Mouse (Mus musculus) CH12F3 (cell line): ENCODE data around the gene Mipol1.

Experiments
- in situ Hi-C: fragments of 300-500 bp; cut with MboI; formaldehyde crosslinking; loops from 2 replicates; pipeline ENCODE4 v1.14.3; 2020; ENCODE audit warnings: low sequenced_read_pairs

Mipol1 gene

DNA sequence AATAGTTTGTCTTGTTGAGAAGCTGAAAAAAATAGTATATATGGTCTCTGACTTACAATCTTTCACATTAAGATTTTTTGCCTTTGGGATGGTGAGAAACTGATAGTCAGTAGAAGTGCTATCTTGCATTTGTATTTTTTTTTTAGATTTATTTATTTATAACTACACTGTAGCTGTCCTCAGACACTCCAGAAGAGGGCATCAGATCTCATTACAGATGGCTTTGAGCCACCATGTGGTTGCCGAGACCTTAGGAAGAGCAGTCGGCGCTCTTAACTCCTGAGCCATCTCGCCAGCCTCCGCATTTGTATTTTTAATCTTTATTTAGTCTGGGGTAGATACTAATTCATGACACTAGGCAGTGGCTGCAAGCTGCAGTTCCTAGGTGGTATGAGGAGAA lies 3.2 kb downstream of the Mipol1 start:
- in situ Hi-C loops: no loop called here

DNA sequence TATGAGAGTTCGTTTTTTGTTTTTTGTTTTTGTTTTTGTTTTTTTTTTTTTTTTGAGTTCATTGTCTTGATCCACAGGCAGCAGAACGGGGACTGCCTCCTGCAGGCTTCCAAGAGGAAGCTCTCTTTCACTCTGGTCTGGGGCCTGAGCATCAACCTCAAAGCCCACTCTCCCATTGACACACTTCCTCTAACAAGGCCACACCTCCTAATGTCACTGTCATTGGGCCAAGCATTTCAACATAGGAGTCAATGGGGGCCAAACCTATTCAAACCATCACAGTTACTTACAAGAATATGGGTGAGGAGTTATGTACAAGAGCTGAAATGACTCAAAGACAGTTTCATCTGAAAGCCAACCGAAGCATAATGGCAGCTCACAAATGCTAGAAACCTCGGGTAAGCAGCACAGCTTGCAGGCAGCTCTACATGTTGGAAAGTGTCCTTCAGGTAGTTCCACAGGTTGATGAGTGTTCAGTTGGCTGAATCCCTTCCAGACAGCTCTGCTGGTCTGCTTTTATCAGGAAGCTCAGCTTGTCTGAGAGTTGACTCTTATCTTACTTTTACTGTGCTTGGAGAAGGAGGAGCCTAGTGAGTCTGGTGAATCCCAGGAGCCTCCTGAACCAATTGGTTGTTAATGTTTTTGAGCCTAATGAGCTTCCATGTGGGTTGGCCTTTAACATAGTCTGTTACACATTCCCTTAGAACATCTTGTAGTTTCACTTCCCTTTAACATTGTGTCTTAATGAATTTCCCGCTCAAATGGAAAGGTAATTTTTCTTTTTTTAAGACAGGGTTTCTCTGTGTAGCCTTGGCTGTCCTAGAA lies 13.7 kb downstream of the Mipol1 start:
- in situ Hi-C loops: no loop called here

DNA sequence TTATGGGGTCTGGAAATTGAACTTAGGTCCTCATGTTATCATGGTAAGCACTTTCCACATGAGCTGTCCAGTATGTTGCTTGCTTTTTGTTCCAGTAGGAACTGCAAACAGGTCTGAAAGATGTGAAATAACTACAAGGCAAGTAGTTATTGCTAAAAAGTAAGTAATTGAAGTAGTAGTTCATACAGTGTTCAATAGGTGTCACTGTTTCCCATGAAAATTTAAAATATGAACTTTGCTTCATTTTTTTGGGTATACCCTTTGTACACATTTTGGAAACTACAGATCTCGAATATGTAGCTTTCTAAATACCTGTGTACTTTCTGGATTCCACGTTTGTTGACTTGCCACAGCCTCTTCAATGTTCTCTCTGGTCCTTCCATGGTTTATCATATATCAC lies 28.3 kb downstream of the Mipol1 start:
- in situ Hi-C loops: no loop called here

DNA sequence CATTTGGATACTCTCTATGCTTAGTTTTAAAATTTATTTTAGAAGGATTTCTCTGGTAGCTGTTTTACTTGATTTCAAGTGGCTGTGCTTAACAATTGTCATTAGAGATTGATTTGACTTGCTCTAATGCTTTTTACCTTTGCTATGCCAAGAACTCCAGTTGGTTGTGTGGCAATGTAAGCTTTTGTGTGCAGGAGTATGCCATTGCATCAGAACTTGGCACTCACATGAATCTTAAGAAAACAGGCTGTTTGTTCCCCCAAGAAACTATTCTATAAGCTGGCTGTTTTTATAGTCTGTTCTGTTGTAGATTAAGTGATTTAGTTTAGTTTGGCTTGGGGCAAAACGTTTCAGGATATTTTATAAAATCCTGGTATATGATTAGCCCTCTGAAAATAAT lies 45.2 kb downstream of the Mipol1 start:
- in situ Hi-C loops: no loop called here

DNA sequence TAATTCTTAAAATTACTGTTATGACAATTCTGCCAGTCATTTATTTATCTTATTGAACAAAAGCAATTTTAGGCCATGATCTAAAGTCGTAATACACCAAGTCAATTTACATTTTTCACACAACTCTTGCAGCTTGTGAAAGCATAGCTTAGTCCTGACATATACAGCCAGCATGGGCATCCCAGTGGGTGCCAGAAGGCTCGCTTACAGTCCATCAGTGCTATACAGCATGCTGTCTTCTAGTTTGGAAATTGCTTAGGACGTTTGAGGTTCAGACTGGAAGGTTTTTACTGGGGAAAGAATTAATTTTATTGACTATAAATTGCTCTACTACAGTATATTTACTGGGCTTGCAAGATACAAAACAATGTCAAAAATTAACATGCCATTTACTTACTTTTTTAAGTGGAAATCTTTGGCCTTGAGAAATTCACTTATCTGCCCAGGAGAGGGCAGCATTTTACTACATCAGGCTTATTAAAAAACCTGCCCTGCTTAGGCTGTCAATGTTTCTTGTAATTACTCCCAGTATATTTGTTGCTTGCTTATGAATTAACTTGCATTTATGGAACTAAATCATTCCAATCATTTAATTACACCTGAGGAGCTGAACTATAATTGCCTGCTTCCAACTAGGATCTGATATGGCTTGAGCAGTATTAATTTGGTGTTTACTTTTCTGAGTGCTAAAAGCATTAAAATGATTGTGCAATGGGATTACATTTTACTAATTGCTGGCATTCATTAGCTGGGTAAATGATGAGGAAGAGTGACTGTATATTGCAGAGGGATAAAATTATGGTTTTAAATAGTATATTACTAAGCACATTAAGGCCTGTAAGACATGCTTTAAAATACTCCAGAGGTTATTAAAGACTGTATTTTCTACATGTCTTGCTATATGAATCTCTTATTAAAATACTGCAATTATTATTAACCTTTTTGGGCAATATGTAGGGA lies 51.2 kb downstream of the Mipol1 start:
- in situ Hi-C loops: loop anchor here (10.0 kb wide), 1 partner anchor 503 kb away; no protein-coding TSS in a partner anchor

DNA sequence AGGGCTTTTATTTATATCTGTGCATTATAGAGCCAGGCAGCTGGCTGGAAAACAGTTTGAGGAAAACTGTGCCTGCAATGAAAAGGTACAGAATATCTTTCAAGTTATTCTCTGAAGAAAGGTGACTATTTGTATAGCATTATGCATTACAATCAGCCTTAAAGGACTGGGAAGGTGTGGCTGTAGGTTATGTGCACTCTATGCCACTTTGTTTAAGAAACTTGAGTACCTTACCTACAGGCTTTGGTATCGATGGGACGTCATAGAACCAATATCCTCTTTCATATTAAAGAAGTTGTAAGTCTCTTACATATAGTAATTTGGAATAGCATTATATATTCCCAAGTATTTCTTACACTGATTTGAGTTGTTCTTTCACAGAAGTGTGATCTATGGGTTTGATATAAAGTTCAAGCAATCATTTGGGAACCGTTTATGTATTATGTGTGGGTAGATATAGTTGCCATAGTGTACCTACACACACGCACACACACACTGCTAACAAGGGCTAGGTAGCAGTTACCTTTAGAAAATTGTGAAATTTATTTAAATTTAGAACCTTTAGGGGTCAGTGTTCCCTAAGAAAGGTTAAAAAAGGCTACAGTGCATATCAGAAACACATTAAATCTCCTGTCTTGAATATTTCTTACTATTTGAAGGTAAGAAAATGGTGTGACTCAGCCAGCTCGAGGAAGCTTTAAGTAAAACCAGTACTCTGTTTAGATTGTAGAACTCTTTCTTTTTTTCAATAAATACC lies 55.3 kb downstream of the Mipol1 start:
- in situ Hi-C loops: loop anchor here (10.0 kb wide), 1 partner anchor 499 kb away; no protein-coding TSS in a partner anchor

DNA sequence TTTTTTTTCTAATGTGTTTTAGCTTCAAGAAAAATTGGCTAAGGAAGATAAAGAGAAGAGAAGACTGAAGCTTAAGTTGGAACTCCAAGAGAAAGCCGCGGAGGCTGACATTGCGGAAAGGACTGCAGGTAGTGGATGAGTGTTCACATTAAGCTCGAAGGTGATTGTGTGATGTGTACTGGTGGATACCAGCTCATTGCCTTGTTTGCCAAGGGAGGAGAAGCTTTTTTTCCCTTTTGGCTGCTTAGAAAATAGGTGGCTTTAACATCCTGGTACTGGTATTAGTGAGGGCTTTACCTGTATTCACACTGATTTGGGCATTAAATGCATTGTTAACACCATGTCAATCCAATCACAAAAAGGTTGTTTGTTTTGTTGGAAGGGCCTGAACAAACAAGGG lies 77.1 kb downstream of the Mipol1 start:
- in situ Hi-C loops: no loop called here

DNA sequence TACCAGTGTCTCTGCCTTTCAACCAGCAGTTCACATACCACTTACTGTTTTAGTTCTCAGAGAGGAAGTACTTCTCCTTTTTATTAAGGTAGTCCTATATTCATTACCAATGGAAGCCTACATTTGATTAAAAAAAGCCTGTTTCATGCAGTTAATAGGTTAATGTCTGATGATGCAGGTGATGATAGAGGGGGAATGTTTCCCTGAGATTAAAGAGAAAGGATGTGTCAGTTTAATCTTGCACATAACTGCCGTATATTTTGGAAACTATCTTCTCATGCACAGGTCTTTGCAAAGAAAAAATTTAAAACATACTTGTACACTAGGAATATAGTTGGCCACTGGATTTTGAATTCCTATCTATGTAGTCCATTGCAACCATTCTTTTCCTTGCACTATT lies 77.5 kb downstream of the Mipol1 start:
- in situ Hi-C loops: no loop called here

DNA sequence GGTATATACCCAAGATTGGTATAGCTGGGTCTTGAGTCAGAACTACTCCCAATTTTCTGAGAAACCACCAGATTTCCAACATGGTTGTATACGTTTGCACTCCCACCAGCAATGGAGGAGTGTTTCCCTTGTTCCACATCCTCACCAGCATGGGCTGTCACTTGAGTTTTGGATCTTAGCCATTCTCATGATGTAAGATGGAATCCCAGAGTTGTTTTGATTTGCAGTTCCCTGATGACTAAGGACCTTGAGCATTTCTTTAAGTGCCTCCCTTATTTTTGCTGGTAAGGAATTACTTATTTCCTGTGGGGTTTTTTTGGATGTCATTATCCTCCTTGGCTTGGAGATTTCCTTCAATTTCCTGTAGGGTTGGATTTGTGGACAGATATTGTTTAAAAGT lies 108.8 kb downstream of the Mipol1 start:
- in situ Hi-C loops: no loop called here

DNA sequence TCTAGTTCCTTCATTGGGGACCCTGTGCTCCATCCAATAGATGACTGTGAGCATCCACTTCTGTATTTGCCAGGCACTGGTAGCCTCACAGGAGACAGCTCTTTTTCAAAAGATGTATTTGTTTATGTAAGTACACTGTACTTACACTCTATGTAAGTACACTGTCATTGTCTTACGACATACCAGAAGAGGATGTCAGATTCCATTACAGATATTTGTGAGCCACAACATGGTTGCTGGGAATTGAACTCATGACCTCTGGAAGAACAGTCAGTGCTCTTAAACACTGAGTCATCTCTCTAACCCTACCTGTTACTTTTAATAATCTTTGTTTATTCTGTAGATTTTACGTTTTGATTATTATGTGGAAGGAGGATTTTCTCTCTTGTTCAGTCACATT lies 109.9 kb downstream of the Mipol1 start:
- in situ Hi-C loops: no loop called here

DNA sequence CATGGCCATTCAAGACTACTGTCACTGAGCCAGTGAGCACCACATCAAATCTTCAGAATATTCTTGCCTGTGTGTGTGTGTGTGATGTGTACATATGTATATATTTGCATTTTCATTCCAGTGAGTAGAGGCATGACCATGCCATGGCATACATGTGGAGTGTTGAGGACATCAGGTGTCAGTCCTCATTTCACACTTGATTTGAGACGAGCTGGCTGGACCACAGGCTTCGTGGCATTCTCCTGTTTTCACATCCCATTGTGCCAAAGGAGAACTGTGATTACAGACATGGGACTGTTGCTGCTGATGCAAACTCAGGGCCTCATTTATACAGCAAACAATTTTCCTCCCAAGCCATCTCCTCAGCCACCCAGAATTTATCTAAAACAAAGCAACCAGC lies 132.5 kb downstream of the Mipol1 start:
- in situ Hi-C loops: no loop called here

DNA sequence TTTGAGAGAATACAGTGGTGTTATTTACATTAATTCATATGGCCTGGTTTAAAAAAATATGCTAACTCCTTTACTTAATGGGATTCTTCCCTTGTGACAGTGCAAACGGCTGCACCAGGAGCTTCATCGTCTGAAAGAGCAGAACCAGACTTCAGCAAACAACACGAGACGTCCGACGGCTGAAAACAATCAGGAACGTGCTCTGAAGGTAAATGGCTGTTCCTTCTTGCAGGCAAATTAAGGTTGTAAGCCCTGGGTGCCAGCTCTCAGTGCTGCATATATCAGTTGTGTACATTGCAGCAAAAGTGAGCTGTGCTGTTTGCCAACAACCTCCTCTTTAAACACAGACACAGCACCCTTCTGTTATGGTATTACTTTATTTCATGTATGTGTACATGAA lies 133.8 kb downstream of the Mipol1 start:
- in situ Hi-C loops: no loop called here

DNA sequence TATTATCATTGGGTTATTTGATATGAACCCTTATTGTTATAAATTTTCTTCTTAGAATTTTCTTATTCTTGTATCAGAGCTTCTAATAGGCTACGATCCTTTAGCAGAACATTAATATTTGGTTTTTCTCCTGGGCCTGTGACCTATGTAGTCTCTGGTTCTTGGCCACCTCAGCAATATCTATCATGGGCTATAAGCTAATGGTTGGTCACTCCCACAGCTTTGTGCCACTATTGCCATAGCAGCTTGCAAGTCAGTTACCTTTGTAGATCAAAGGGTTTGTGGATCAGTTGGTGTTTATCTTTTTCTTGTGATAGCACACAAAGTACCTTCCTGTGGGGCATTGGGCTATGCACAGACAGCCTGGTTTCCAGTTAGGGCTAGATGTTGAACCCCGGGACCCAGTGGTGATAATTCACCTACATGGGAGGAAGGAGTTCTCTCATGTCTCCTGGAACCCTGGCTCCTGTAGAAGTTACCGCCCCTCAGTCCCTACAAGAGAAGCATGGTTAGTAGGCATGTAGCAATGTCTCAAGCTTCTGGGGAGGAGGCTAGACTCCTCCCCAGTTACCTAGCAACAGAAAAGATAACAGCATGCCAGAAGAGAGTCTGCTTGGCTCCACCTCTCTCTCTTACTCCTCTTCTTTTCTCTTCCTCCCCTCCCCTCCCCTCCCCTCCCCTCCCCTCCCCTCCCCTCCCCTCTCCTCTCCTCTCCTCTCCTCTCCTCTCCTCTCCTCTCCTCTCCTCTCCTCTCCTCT lies 141.7 kb downstream of the Mipol1 start:
- in situ Hi-C loops: no loop called here

DNA sequence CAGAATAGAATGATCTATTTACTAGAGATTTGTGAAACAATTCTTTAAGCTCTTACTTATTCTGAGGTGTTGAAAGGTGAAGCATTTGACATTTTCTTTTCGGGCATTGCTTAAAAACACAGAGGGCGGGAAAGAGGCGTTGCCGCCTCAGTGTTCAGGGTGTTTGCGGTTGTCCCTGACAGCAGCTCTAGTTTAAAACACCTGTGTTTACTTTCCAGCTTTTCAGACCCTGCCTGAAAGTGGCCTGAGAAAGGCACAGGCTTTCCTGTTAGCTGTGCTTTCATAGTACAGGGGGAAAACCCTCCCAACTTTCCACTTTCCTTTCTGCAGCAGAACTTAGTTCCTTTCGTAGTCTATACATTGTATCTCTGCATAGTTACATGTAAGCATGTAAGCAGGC lies 152.6 kb downstream of the Mipol1 start:
- in situ Hi-C loops: no loop called here

DNA sequence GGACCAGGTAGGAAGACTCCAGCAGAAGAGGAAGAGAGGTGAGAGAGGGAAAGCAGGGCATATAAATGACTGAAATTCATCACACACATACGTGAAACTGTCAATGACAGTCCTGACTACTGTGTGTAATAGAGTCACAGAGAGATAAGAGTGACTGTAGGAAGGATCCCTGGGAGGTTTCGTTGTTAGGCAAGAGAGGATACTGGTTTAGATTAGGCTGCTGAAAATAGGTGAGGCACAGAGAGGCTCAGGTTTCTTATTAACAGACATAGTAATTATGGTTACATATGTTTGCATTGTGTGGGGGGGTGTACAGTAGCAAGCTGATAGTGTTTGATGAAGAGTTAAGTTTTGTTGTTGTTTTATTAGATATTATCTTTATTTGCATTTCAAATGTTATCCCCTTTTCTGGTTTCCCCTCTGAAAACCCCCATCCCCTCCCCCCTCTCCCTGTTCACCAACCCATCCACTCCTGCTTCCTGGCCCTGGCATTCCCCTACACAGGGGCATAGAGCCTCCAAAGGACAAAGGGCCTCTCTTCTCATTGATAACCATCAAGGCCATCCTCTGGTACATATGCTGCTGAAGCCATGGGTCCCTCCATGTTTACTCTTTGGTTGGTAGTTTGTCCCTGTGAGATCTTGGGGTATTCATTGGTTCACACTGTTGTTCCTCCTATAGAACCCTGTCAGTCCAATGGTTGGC lies 157.5 kb downstream of the Mipol1 start:
- in situ Hi-C loops: no loop called here

DNA sequence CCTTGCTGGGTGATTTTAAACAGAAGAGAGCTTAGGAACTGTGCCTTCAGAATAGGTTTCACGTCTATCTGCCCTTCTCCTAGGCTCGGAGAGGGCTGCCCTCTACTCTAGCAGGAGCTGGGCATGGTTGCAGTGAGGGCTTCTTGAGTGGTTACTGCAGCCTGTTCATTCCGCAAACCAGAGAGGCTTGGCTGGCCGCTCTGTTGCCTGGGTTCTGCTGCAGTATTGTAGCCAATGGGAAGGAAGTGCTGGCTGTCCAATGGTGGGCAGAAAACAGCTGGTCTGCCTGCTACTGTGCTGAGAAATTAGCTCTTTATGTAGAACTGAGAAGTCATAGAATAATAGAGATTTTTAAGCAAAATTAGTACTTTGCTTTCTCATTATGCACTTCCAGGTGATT lies 169.3 kb downstream of the Mipol1 start:
- in situ Hi-C loops: no loop called here

DNA sequence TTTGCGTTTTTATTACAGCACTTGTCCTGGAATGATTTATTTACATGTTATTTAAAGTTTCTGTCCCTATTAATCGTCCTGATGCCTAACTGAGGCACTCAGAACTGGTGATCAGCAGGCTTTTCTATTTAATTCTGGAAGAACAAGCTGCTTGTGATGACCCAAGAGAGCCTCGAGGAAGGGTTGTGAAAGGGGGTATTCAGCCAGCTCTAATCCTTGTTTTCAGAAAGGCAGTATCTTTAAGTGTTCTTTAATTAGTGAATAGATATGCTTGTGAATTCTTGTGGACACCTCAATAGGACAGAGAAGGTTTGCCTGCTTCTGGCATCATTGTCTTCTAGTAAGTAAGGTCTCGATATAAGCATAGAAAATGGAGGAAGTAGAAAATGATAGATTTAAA lies 170.0 kb downstream of the Mipol1 start:
- in situ Hi-C loops: no loop called here

DNA sequence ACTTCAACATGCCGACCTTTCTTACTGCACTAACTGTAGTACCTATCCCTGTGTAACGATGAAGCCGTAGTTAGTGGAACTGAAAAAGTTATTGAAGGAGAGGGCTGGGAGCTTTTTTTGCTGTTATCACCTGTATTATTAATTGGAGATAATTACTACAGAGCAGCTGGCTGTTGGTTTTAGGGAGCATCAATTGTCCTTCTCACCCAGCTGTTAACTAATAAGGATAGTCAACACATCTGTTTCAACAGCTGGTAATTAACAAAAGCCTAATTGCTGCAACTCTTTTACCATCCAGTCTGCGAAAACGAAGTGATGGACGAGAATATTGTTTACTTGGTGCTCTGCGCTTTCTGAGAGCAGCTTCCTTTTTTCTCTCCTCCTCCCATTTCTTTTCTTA lies 170.9 kb downstream of the Mipol1 start:
- in situ Hi-C loops: no loop called here

DNA sequence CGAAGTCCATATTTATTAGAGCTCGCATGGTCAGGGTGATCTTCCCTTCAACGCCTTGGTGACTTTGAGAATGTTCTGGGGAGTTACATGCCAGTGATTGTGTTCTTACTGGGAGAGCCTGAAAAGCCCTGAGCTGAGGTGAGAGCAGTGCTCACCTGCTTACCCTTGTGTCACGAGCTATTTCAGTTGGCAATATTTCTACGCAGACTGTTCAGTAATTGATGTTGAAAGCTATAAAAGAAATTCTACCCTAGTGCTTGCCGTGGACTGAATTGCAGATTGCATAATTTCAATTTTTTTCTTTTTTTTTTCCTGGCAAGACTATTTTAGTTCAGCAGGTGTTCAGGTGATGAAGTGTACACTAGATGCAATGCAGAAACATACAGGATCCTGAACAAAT lies 172.1 kb downstream of the Mipol1 start:
- in situ Hi-C loops: no loop called here

DNA sequence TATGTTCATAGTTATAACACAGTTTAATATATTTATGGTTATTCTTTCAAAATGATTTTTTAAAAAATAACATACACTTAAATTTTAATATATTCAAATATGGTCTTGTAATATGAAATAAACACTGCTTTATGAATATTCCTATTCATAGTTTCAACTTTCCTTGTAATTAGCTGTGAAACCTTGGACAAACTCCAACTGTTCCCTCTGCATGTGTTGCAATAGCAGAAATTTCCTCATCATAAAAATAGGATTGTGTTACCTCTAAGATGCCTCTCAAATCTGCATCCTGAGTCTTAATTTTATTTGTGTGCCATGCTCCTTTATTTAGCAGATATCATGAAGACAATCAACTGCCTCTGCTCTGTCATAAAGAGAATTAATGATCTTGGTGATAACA lies 179.7 kb downstream of the Mipol1 start:
- in situ Hi-C loops: no loop called here
